Mouse (Mus musculus) heart, postnatal 0 days (tissue): ENCODE data around the gene Nr6a1. TPM values are rescaled to one million over a fixed set of nuclear protein-coding genes. Genes with fewer than 3 reads are reported as not detected.

ENCODE experiments used
- ATAC-seq: fragments of 200-750 bp; cut with Nextera tagmentation; 2 replicates; pipeline ENCODE4 v1.8.0; 2017; ENCODE audit warnings: low read depth, moderate number of reproducible peaks, moderate library complexity; ENCODE audit not compliant: insufficient read depth
- DNase-seq: peaks from one replicate; pipeline ENCODE4 v3.0.0-alpha.2; 2016; ENCODE audit warnings: low spot score
- H3K27ac ChIP-seq: fragments of 300-500 bp; sonication (generic); 2 replicates; pipeline ENCODE4 v1.5.1; 2014; ENCODE audit warnings: low read depth, mild to moderate bottlenecking
- H3K27me3 ChIP-seq: fragments of 300-500 bp; sonication (generic); 2 replicates; pipeline ENCODE4 v1.6.1; 2014; ENCODE audit warnings: low read length, mixed read lengths; ENCODE audit not compliant: control insufficient read depth, insufficient read depth
- H3K36me3 ChIP-seq: fragments of 300-500 bp; sonication (generic); replicated peaks from 2 replicates; pipeline ENCODE4 v1.6.1; 2014; ENCODE audit warnings: low read length, mixed read lengths; ENCODE audit not compliant: control insufficient read depth, insufficient read depth
- H3K4me1 ChIP-seq: fragments of 300-500 bp; sonication (generic); 2 replicates; pipeline ENCODE4 v1.6.1; 2014; ENCODE audit warnings: antibody characterized with exemption; ENCODE audit not compliant: control insufficient read depth, insufficient read depth
- H3K4me2 ChIP-seq: fragments of 300-500 bp; sonication (generic); 2 replicates; pipeline ENCODE4 v1.6.1; 2014; ENCODE audit warnings: low read depth, mild to moderate bottlenecking, low read length, moderate library complexity
- H3K4me3 ChIP-seq: fragments of 300-500 bp; sonication (generic); 2 replicates; pipeline ENCODE4 v1.5.1; 2014; ENCODE audit warnings: low read depth, low read length
- H3K9ac ChIP-seq: fragments of 300-500 bp; sonication (generic); replicated peaks from 2 replicates; pipeline ENCODE4 v1.6.1; 2014; ENCODE audit warnings: low read depth, low read length, mixed read lengths
- H3K9me3 ChIP-seq: fragments of 300-500 bp; sonication (generic); replicated peaks from 2 replicates; pipeline ENCODE4 v1.6.1; 2016; ENCODE audit warnings: low read length; ENCODE audit not compliant: control insufficient read depth
- CTCF ChIP-seq: IDR thresholded peaks from 2 replicates; pipeline ENCODE4 v1.5.1; 2016; ENCODE audit warnings: antibody characterized with exemption, control low read depth, low read depth
- EP300 ChIP-seq: IDR thresholded peaks from 2 replicates; pipeline ENCODE4 v1.6.1; 2016; ENCODE audit warnings: antibody characterized with exemption, low read depth
- WGBS: fragments of 180-500 bp; shearing (Covaris S2); extraction: QIAGEN DNeasy Blood & Tissue Kit; methylation state at CpG from one replicate; pipeline ENCODE4 v1.1.7; 2014; 5-methylcytosine and 5-hydroxymethylcytosine counted together
- polyA plus RNA-seq: library from polyadenylated mRNA; unstranded; fragments of >200 nt; fragmentation: Nextera tagmentation; extraction: Ambion mirVana; gene quantifications from 2 replicates; pipeline ENCODE4 v1.2.1, GENCODE M21; 2015
- total RNA-seq: library from RNA; depleted of rRNA; stranded (reverse); fragments of >200 nt; gene quantifications from 2 replicates; pipeline ENCODE4 v1.2.3, GENCODE M21; 2014; ENCODE audit warnings: low replicate concordance

Gene Nr6a1
- total and polyA plus RNA-seq, 2 experiments from 2014 or later = 0.31 to 0.99 TPM

GRCm38 (mm10) chr2:38953152-38953883, 25.8 kb upstream of the Nr6a1 start:
- H3K4me2 ChIP-seq = no peak overlapping the region
- H3K9me3 ChIP-seq = no peaks in the 10 kb centered on the region
- TF ChIP-seq CTCF (no peak), EP300 (no peak)
- no peaks in the 10 kb centered on the region for H3K36me3 ChIP-seq
- WGBS = 62% methylated on average over 5 of the region's 5 CpGs
- ATAC-seq (no peak), DNase-seq (no peak)
- no peaks in the 10 kb centered on the region for H3K27me3 ChIP-seq
- H3K4me1 ChIP-seq = peaks cover 15% of the 10 kb centered on the region
- H3K27ac ChIP-seq = no peak overlapping the region
- no peak overlapping the region for H3K4me3 ChIP-seq
- H3K9ac ChIP-seq = no peak overlapping the region

GRCm38 (mm10) chr2:38950281-38950719, 22.8 kb upstream of the Nr6a1 start:
- DNase-seq = peak; percentile 92
- peak; percentile 95 for ATAC-seq
- TF ChIP-seq EP300 (no peak), CTCF (no peak)
- H3K27ac ChIP-seq = peak overlapping the region; percentile 44; the same call in 1 of the 2 replicates
- H3K9me3 ChIP-seq = no peaks in the 10 kb centered on the region
- no peaks in the 10 kb centered on the region for H3K36me3 ChIP-seq
- 6% methylated on average over 7 of the region's 7 CpGs for WGBS
- no peaks in the 10 kb centered on the region for H3K27me3 ChIP-seq
- H3K4me2 ChIP-seq = peak overlapping the region; percentile 32
- no peak overlapping the region for H3K4me3 ChIP-seq
- H3K9ac ChIP-seq = no peak overlapping the region
- peaks cover 15% of the 10 kb centered on the region for H3K4me1 ChIP-seq

GRCm38 (mm10) chr2:38947566-38947965, 20.1 kb upstream of the Nr6a1 start:
- no peaks in the 10 kb centered on the region for H3K27me3 ChIP-seq
- ATAC-seq (no peak), DNase-seq (no peak)
- H3K36me3 ChIP-seq = no peaks in the 10 kb centered on the region
- peaks cover 15% of the 10 kb centered on the region for H3K4me1 ChIP-seq
- TF ChIP-seq EP300 (no peak), CTCF (no peak)
- H3K4me3 ChIP-seq = no peak overlapping the region
- 52% methylated on average over 7 of the region's 7 CpGs for WGBS
- no peak overlapping the region for H3K4me2 ChIP-seq
- H3K27ac ChIP-seq = no peak overlapping the region
- H3K9me3 ChIP-seq = no peaks in the 10 kb centered on the region
- no peak overlapping the region for H3K9ac ChIP-seq

- Histone ChIP-seq H3K9ac (no peak overlapping the region), H3K4me3 (no peak overlapping the region), H3K27me3 (no peaks in the 10 kb centered on the region), H3K9me3 (no peaks in the 10 kb centered on the region), H3K27ac (no peak overlapping the region), H3K36me3 (no peaks in the 10 kb centered on the region), H3K4me1 (peaks cover under 1% of the 10 kb centered on the region; the same call in 1 of the 2 replicates), H3K4me2 (no peak overlapping the region)
- ATAC-seq = peak; percentile 59; the same call in 1 of the 2 replicates
- 69% methylated on average over 3 of the region's 3 CpGs for WGBS
- TF ChIP-seq EP300 (no peak), CTCF (peak; percentile 34)
- DNase-seq = no peak
These were observed 17.1 kb upstream of the Nr6a1 start for GRCm38 (mm10) chr2:38944460-38945161.

- Histone ChIP-seq H3K27ac (no peak overlapping the region), H3K9me3 (no peaks in the 10 kb centered on the region), H3K27me3 (no peaks in the 10 kb centered on the region), H3K4me3 (no peak overlapping the region), H3K9ac (no peak overlapping the region), H3K36me3 (no peaks in the 10 kb centered on the region), H3K4me2 (no peak overlapping the region), H3K4me1 (no peaks in the 10 kb centered on the region)
- TF ChIP-seq EP300 (no peak), CTCF (no peak)
- WGBS = 49% methylated on average over 2 of the region's 2 CpGs
- no peak for DNase-seq
- ATAC-seq = no peak
These were observed 16.5 kb upstream of the Nr6a1 start for GRCm38 (mm10) chr2:38943977-38944376.
